Mouse (Mus musculus) intestine, embryonic 15.5 days (tissue): ENCODE measurements around the gene Adcy9. TPM values are rescaled to one million over a fixed set of nuclear protein-coding genes. Genes with fewer than 3 reads are reported as not detected.
A peak's percentile ranks its signal among the peaks of the same experiment; 100 is the strongest.

Experiments used
- ATAC-seq: fragments of 200-750 bp; cut with Nextera tagmentation; 2 replicates; pipeline ENCODE4 v1.8.0; 2017; ENCODE audit warnings: moderate TSS enrichment, moderate library complexity
- H3K27ac ChIP-seq: fragments of 300-500 bp; sonication (generic); 2 replicates; pipeline ENCODE4 v1.5.1; 2015; ENCODE audit warnings: mild to moderate bottlenecking, inconsistent platforms
- H3K27me3 ChIP-seq: fragments of 300-500 bp; sonication (generic); replicated peaks from 2 replicates; pipeline ENCODE4 v1.6.1; 2015; ENCODE audit warnings: inconsistent platforms
- H3K36me3 ChIP-seq: fragments of 300-500 bp; sonication (generic); 2 replicates; pipeline ENCODE4 v1.6.1; 2015; ENCODE audit warnings: inconsistent platforms
- H3K4me1 ChIP-seq: fragments of 300-500 bp; sonication (generic); replicated peaks from 2 replicates; pipeline ENCODE4 v1.6.1; 2015; ENCODE audit warnings: inconsistent platforms
- H3K4me2 ChIP-seq: fragments of 300-500 bp; sonication (generic); replicated peaks from 2 replicates; pipeline ENCODE4 v1.6.1; 2015; ENCODE audit warnings: mild to moderate bottlenecking, inconsistent platforms
- H3K4me3 ChIP-seq: fragments of 300-500 bp; sonication (generic); replicated peaks from 2 replicates; pipeline ENCODE4 v1.5.1; 2015; ENCODE audit warnings: inconsistent platforms
- H3K9ac ChIP-seq: fragments of 300-500 bp; sonication (generic); 2 replicates; pipeline ENCODE4 v1.6.1; 2015; ENCODE audit warnings: inconsistent platforms
- H3K9me3 ChIP-seq: fragments of 300-500 bp; sonication (generic); 2 replicates; pipeline ENCODE4 v1.6.1; 2016; ENCODE audit warnings: inconsistent platforms
- WGBS: fragments of 180-500 bp; shearing (Covaris S2); methylation state at CpG from one replicate; pipeline ENCODE4 v1.1.7; 2015; 5-methylcytosine and 5-hydroxymethylcytosine counted together
- polyA plus RNA-seq: library from polyadenylated mRNA; unstranded; fragments of >200 nt; fragmentation: Nextera tagmentation; extraction: Ambion mirVana; gene quantifications from 2 replicates; pipeline ENCODE4 v1.2.1, GENCODE M21; 2015

Gene Adcy9
- polyA plus RNA-seq, 1 experiment from 2014 or later: 1.5 TPM

- Histone ChIP-seq H3K9ac (no peak overlapping the region), H3K27me3 (no peaks in the 10 kb centered on the region), H3K9me3 (no peaks in the 10 kb centered on the region), H3K4me3 (no peak overlapping the region), H3K4me2 (no peak overlapping the region), H3K4me1 (no peaks in the 10 kb centered on the region), H3K36me3 (no peaks in the 10 kb centered on the region), H3K27ac (no peak overlapping the region)
- WGBS: 83% methylated on average over 2 of the region's 2 CpGs
- no peak for ATAC-seq
Observed at GRCm38 (mm10) chr16:4333371-4333770, 86.9 kb downstream of the Adcy9 start.

- H3K9me3 ChIP-seq: no peaks in the 10 kb centered on the region
- no peak overlapping the region for H3K27ac ChIP-seq
- H3K36me3 ChIP-seq: no peaks in the 10 kb centered on the region
- no peak overlapping the region for H3K4me2 ChIP-seq
- H3K9ac ChIP-seq: no peak overlapping the region
- no peak for ATAC-seq
- no peaks in the 10 kb centered on the region for H3K4me1 ChIP-seq
- H3K4me3 ChIP-seq: no peak overlapping the region
- H3K27me3 ChIP-seq: no peaks in the 10 kb centered on the region
Observed at GRCm38 (mm10) chr16:4327081-4327480, 93.2 kb downstream of the Adcy9 start.

GRCm38 (mm10) chr16:4325801-4326200 lies 94.5 kb downstream of the Adcy9 start:
- no peaks in the 10 kb centered on the region for H3K36me3 ChIP-seq
- no peak overlapping the region for H3K27ac ChIP-seq
- no peak for ATAC-seq
- H3K4me2 ChIP-seq: no peak overlapping the region
- H3K4me3 ChIP-seq: no peak overlapping the region
- no peaks in the 10 kb centered on the region for H3K27me3 ChIP-seq
- H3K9me3 ChIP-seq: no peaks in the 10 kb centered on the region
- H3K4me1 ChIP-seq: no peaks in the 10 kb centered on the region
- 77% methylated on average over 2 of the region's 2 CpGs for WGBS
- no peak overlapping the region for H3K9ac ChIP-seq

GRCm38 (mm10) chr16:4324967-4325366 lies 95.3 kb downstream of the Adcy9 start:
- Histone ChIP-seq H3K27me3 (no peaks in the 10 kb centered on the region), H3K4me2 (no peak overlapping the region), H3K36me3 (no peaks in the 10 kb centered on the region), H3K4me3 (no peak overlapping the region), H3K9ac (no peak overlapping the region), H3K9me3 (no peaks in the 10 kb centered on the region), H3K4me1 (no peaks in the 10 kb centered on the region), H3K27ac (no peak overlapping the region)
- no peak for ATAC-seq

- no peak overlapping the region for H3K27ac ChIP-seq
- no peak overlapping the region for H3K4me3 ChIP-seq
- H3K4me1 ChIP-seq: 0 out of 2 replicates have a peak, but pooled peaks cover 3% of the 10 kb centered on the region
- no peak overlapping the region for H3K9ac ChIP-seq
- no peaks in the 10 kb centered on the region for H3K36me3 ChIP-seq
- WGBS: 64% methylated on average over 3 of the region's 3 CpGs
- H3K4me2 ChIP-seq: no peak overlapping the region
- no peaks in the 10 kb centered on the region for H3K27me3 ChIP-seq
- ATAC-seq: no peak
- H3K9me3 ChIP-seq: no peaks in the 10 kb centered on the region
Observed at GRCm38 (mm10) chr16:4320856-4321255, 99.4 kb downstream of the Adcy9 start.

GRCm38 (mm10) chr16:4318001-4318526 lies 102.2 kb downstream of the Adcy9 start:
- Histone ChIP-seq H3K27ac (no peak overlapping the region), H3K4me3 (no peak overlapping the region), H3K27me3 (no peaks in the 10 kb centered on the region), H3K9ac (no peak overlapping the region), H3K9me3 (no peaks in the 10 kb centered on the region), H3K4me2 (no peak overlapping the region), H3K36me3 (no peaks in the 10 kb centered on the region), H3K4me1 (0 out of 2 replicates have a peak, but pooled peaks cover 3% of the 10 kb centered on the region)
- ATAC-seq: no peak
- WGBS: 65% methylated on average over 6 of the region's 6 CpGs

- Histone ChIP-seq H3K4me3 (no peak overlapping the region), H3K9ac (no peak overlapping the region), H3K36me3 (no peaks in the 10 kb centered on the region), H3K9me3 (no peaks in the 10 kb centered on the region), H3K4me2 (no peak overlapping the region), H3K27ac (no peak overlapping the region), H3K27me3 (no peaks in the 10 kb centered on the region), H3K4me1 (0 out of 2 replicates have a peak, but pooled peaks cover 3% of the 10 kb centered on the region)
- peak; percentile 86 for ATAC-seq
- 34% methylated on average over 3 of the region's 3 CpGs for WGBS
Observed at GRCm38 (mm10) chr16:4316094-4316474, 104.2 kb downstream of the Adcy9 start.

GRCm38 (mm10) chr16:4315352-4316093 lies 104.8 kb downstream of the Adcy9 start:
- Histone ChIP-seq H3K4me3 (no peak overlapping the region), H3K4me1 (0 out of 2 replicates have a peak, but pooled peaks cover 3% of the 10 kb centered on the region), H3K4me2 (no peak overlapping the region), H3K36me3 (no peaks in the 10 kb centered on the region), H3K27me3 (no peaks in the 10 kb centered on the region), H3K27ac (no peak overlapping the region), H3K9me3 (no peaks in the 10 kb centered on the region), H3K9ac (no peak overlapping the region)
- ATAC-seq: no peak; the same call in 1 of the 2 replicates
- WGBS: 77% methylated on average over 2 of the region's 2 CpGs

- H3K4me1 ChIP-seq: 0 out of 2 replicates have a peak, but pooled peaks cover 3% of the 10 kb centered on the region
- H3K4me2 ChIP-seq: no peak overlapping the region
- no peak overlapping the region for H3K27ac ChIP-seq
- no peak overlapping the region for H3K9ac ChIP-seq
- H3K27me3 ChIP-seq: no peaks in the 10 kb centered on the region
- no peak for ATAC-seq
- no peaks in the 10 kb centered on the region for H3K36me3 ChIP-seq
- H3K9me3 ChIP-seq: no peaks in the 10 kb centered on the region
- whole genome bisulfite sequencing: 93% methylated on average over 4 of the region's 4 CpGs
- H3K4me3 ChIP-seq: no peak overlapping the region
Observed at GRCm38 (mm10) chr16:4314891-4315290, 105.4 kb downstream of the Adcy9 start.

GRCm38 (mm10) chr16:4312018-4312417 lies 108.3 kb downstream of the Adcy9 start:
- H3K9me3 ChIP-seq: no peaks in the 10 kb centered on the region
- no peak overlapping the region for H3K27ac ChIP-seq
- WGBS: 66% methylated on average over 2 of the region's 2 CpGs
- H3K4me1 ChIP-seq: no peaks in the 10 kb centered on the region
- ATAC-seq: no peak
- H3K9ac ChIP-seq: no peak overlapping the region
- no peaks in the 10 kb centered on the region for H3K27me3 ChIP-seq
- no peaks in the 10 kb centered on the region for H3K36me3 ChIP-seq
- no peak overlapping the region for H3K4me2 ChIP-seq
- no peak overlapping the region for H3K4me3 ChIP-seq

GRCm38 (mm10) chr16:4311608-4312007 lies 108.7 kb downstream of the Adcy9 start:
- Histone ChIP-seq H3K4me2 (no peak overlapping the region), H3K4me3 (no peak overlapping the region), H3K36me3 (no peaks in the 10 kb centered on the region), H3K9ac (no peak overlapping the region), H3K27me3 (no peaks in the 10 kb centered on the region), H3K9me3 (no peaks in the 10 kb centered on the region), H3K4me1 (no peaks in the 10 kb centered on the region), H3K27ac (no peak overlapping the region)
- no peak for ATAC-seq
- WGBS: 54% methylated on average over 2 of the region's 2 CpGs

GRCm38 (mm10) chr16:4307795-4308194 lies 112.5 kb downstream of the Adcy9 start:
- Histone ChIP-seq H3K4me3 (no peak overlapping the region), H3K4me2 (no peak overlapping the region), H3K9ac (no peak overlapping the region), H3K9me3 (no peaks in the 10 kb centered on the region), H3K4me1 (no peaks in the 10 kb centered on the region), H3K27ac (no peak overlapping the region), H3K27me3 (no peaks in the 10 kb centered on the region), H3K36me3 (no peaks in the 10 kb centered on the region)
- ATAC-seq: no peak
- WGBS: 84% methylated on average over 4 of the region's 4 CpGs
